Mouse (Mus musculus) forebrain, embryonic 13.5 days (tissue): ENCODE data around the gene Cpd. TPM values are rescaled to one million over a fixed set of nuclear protein-coding genes. Genes with fewer than 3 reads are reported as not detected.
A peak's percentile ranks its signal among the peaks of the same experiment; 100 is the strongest.

Source experiments
- ATAC-seq: fragments of 200-750 bp; cut with Nextera tagmentation; 2 replicates; pipeline ENCODE4 v1.8.0; 2017
- H3K27ac ChIP-seq: fragments of 300-500 bp; sonication (generic); 2 replicates; pipeline ENCODE4 v1.5.1; 2015; ENCODE audit warnings: inconsistent platforms, mild to moderate bottlenecking, moderate library complexity
- H3K27me3 ChIP-seq: fragments of 300-500 bp; sonication (generic); 2 replicates; pipeline ENCODE4 v1.6.1; 2015; ENCODE audit warnings: mild to moderate bottlenecking, inconsistent platforms
- H3K36me3 ChIP-seq: fragments of 300-500 bp; sonication (generic); 2 replicates; pipeline ENCODE4 v1.6.1; 2015; ENCODE audit warnings: mild to moderate bottlenecking, inconsistent platforms; ENCODE audit not compliant: poor library complexity, severe bottlenecking
- H3K4me1 ChIP-seq: fragments of 300-500 bp; sonication (generic); 2 replicates; pipeline ENCODE4 v1.6.1; 2015; ENCODE audit warnings: inconsistent platforms
- H3K4me2 ChIP-seq: fragments of 300-500 bp; sonication (generic); 2 replicates; pipeline ENCODE4 v1.6.1; 2015; ENCODE audit warnings: inconsistent platforms, mild to moderate bottlenecking, moderate library complexity
- H3K4me3 ChIP-seq: fragments of 300-500 bp; sonication (generic); 2 replicates; pipeline ENCODE4 v1.5.1; 2015; ENCODE audit warnings: mild to moderate bottlenecking, inconsistent platforms
- H3K9ac ChIP-seq: fragments of 300-500 bp; sonication (generic); 2 replicates; pipeline ENCODE4 v1.6.1; 2015; ENCODE audit warnings: mild to moderate bottlenecking, inconsistent platforms
- H3K9me3 ChIP-seq: fragments of 300-500 bp; sonication (generic); replicated peaks from 2 replicates; pipeline ENCODE4 v1.6.1; 2016; ENCODE audit warnings: inconsistent platforms
- WGBS: fragments of 180-500 bp; shearing (Covaris S2); methylation state at CpG from one replicate; pipeline ENCODE4 v1.1.7; 2015; 5-methylcytosine and 5-hydroxymethylcytosine counted together
- polyA plus RNA-seq: library from polyadenylated mRNA; unstranded; fragments of >200 nt; fragmentation: Nextera tagmentation; extraction: Ambion mirVana; gene quantifications from 2 replicates; pipeline ENCODE4 v1.2.1, GENCODE M21; 2015

Cpd gene
- polyA plus RNA-seq, 1 experiment from 2014 or later: 5.1 TPM

GRCm38 (mm10) chr11:76872556-76873234 is 25.9 kb upstream of the Cpd start:
- no peak overlapping the region for H3K9ac ChIP-seq
- ATAC-seq: no peak
- H3K4me2 ChIP-seq: no peak overlapping the region
- H3K4me3 ChIP-seq: no peak overlapping the region
- H3K27ac ChIP-seq: no peak overlapping the region
- no peaks in the 10 kb centered on the region for H3K27me3 ChIP-seq
- H3K4me1 ChIP-seq: no peaks in the 10 kb centered on the region; the same call in 1 of the 2 replicates
- 43% methylated on average over 11 of the region's 11 CpGs for WGBS
- no peaks in the 10 kb centered on the region for H3K36me3 ChIP-seq
- H3K9me3 ChIP-seq: no peaks in the 10 kb centered on the region

- Histone ChIP-seq H3K27me3 (no peaks in the 10 kb centered on the region), H3K4me1 (no peaks in the 10 kb centered on the region), H3K9ac (no peak overlapping the region), H3K4me2 (no peak overlapping the region), H3K4me3 (no peak overlapping the region), H3K27ac (no peak overlapping the region), H3K9me3 (no peaks in the 10 kb centered on the region), H3K36me3 (no peaks in the 10 kb centered on the region)
- 97% methylated on average over 3 of the region's 3 CpGs for WGBS
- ATAC-seq: no peak
Observed at GRCm38 (mm10) chr11:76861185-76861584, 14.4 kb upstream of the Cpd start.

GRCm38 (mm10) chr11:76859261-76859660 is 12.4 kb upstream of the Cpd start:
- no peaks in the 10 kb centered on the region for H3K36me3 ChIP-seq
- H3K9ac ChIP-seq: no peak overlapping the region
- H3K9me3 ChIP-seq: no peaks in the 10 kb centered on the region
- no peak for ATAC-seq
- no peaks in the 10 kb centered on the region for H3K27me3 ChIP-seq
- peaks cover 6% of the 10 kb centered on the region for H3K4me1 ChIP-seq
- no peak overlapping the region for H3K4me3 ChIP-seq
- H3K27ac ChIP-seq: no peak overlapping the region
- WGBS: 65% methylated on average over 5 of the region's 5 CpGs
- H3K4me2 ChIP-seq: no peak overlapping the region

- 81% methylated on average over 5 of the region's 5 CpGs for WGBS
- Histone ChIP-seq H3K4me2 (no peak overlapping the region), H3K27ac (no peak overlapping the region), H3K4me1 (peaks cover 8% of the 10 kb centered on the region), H3K4me3 (no peak overlapping the region), H3K9ac (no peak overlapping the region), H3K27me3 (no peaks in the 10 kb centered on the region), H3K36me3 (no peaks in the 10 kb centered on the region), H3K9me3 (no peaks in the 10 kb centered on the region)
- ATAC-seq: no peak
Observed at GRCm38 (mm10) chr11:76858781-76859180, 12.0 kb upstream of the Cpd start.

- Histone ChIP-seq H3K4me3 (no peak overlapping the region), H3K4me2 (no peak overlapping the region), H3K27me3 (no peaks in the 10 kb centered on the region), H3K36me3 (no peaks in the 10 kb centered on the region), H3K4me1 (peaks cover 8% of the 10 kb centered on the region), H3K9ac (no peak overlapping the region), H3K9me3 (no peaks in the 10 kb centered on the region), H3K27ac (no peak overlapping the region)
- ATAC-seq: no peak
- 89% methylated on average over 7 of the region's 7 CpGs for WGBS
Observed at GRCm38 (mm10) chr11:76857111-76857510, 10.3 kb upstream of the Cpd start.

GRCm38 (mm10) chr11:76856601-76857000 is 9.8 kb upstream of the Cpd start:
- H3K9ac ChIP-seq: no peak overlapping the region
- no peak overlapping the region for H3K4me2 ChIP-seq
- H3K4me3 ChIP-seq: no peak overlapping the region
- H3K27ac ChIP-seq: no peak overlapping the region
- H3K27me3 ChIP-seq: no peaks in the 10 kb centered on the region
- no peaks in the 10 kb centered on the region for H3K9me3 ChIP-seq
- WGBS: 92% methylated on average over 2 of the region's 2 CpGs
- H3K4me1 ChIP-seq: peaks cover 8% of the 10 kb centered on the region
- no peak for ATAC-seq
- no peaks in the 10 kb centered on the region for H3K36me3 ChIP-seq

- Histone ChIP-seq H3K27ac (no peak overlapping the region), H3K4me2 (peak overlapping the region; percentile 17; the same call in 1 of the 2 replicates), H3K9me3 (no peaks in the 10 kb centered on the region), H3K4me1 (peaks cover 8% of the 10 kb centered on the region), H3K4me3 (no peak overlapping the region), H3K36me3 (no peaks in the 10 kb centered on the region), H3K9ac (no peak overlapping the region), H3K27me3 (no peaks in the 10 kb centered on the region)
- ATAC-seq: no peak
- 31% methylated on average over 17 of the region's 17 CpGs for WGBS
Observed at GRCm38 (mm10) chr11:76854475-76855341, 7.9 kb upstream of the Cpd start.

- ATAC-seq: no peak
- Histone ChIP-seq H3K27me3 (no peaks in the 10 kb centered on the region; the same call in 1 of the 2 replicates), H3K4me1 (peaks cover 12% of the 10 kb centered on the region), H3K4me2 (no peak overlapping the region), H3K36me3 (no peaks in the 10 kb centered on the region), H3K9ac (no peak overlapping the region), H3K4me3 (no peak overlapping the region), H3K9me3 (no peaks in the 10 kb centered on the region), H3K27ac (no peak overlapping the region)
- 77% methylated on average over 3 of the region's 3 CpGs for WGBS
Observed at GRCm38 (mm10) chr11:76851512-76851911, 4.7 kb upstream of the Cpd start.

- Histone ChIP-seq H3K27me3 (no peaks in the 10 kb centered on the region; the same call in 1 of the 2 replicates), H3K27ac (no peak overlapping the region), H3K9ac (no peak overlapping the region), H3K9me3 (no peaks in the 10 kb centered on the region), H3K4me3 (no peak overlapping the region), H3K4me2 (no peak overlapping the region), H3K36me3 (no peaks in the 10 kb centered on the region), H3K4me1 (peaks cover 25% of the 10 kb centered on the region)
- 44% methylated on average over 2 of the region's 2 CpGs for WGBS
- ATAC-seq: no peak
Observed at GRCm38 (mm10) chr11:76849596-76849995, 2.8 kb upstream of the Cpd start.

- no peaks in the 10 kb centered on the region for H3K36me3 ChIP-seq
- no peak for ATAC-seq
- H3K4me1 ChIP-seq: peaks cover 32% of the 10 kb centered on the region
- H3K4me3 ChIP-seq: no peak overlapping the region
- no peaks in the 10 kb centered on the region; the same call in 1 of the 2 replicates for H3K27me3 ChIP-seq
- H3K4me2 ChIP-seq: no peak overlapping the region
- H3K9me3 ChIP-seq: no peaks in the 10 kb centered on the region
- no peak overlapping the region for H3K9ac ChIP-seq
- 90% methylated on average over 5 of the region's 5 CpGs for WGBS
- H3K27ac ChIP-seq: no peak overlapping the region
Observed at GRCm38 (mm10) chr11:76848081-76848480, 1.3 kb upstream of the Cpd start.

- H3K9ac ChIP-seq: peak overlapping the region; percentile 45; the same call in 1 of the 2 replicates
- 23% methylated on average over 8 of the region's 8 CpGs for WGBS
- H3K9me3 ChIP-seq: no peaks in the 10 kb centered on the region
- peak overlapping the region; percentile 88 for H3K4me3 ChIP-seq
- no peaks in the 10 kb centered on the region; the same call in 1 of the 2 replicates for H3K27me3 ChIP-seq
- no peaks in the 10 kb centered on the region for H3K36me3 ChIP-seq
- no peak overlapping the region for H3K27ac ChIP-seq
- H3K4me1 ChIP-seq: peaks cover 37% of the 10 kb centered on the region
- H3K4me2 ChIP-seq: peak overlapping the region; percentile 95
- no peak for ATAC-seq
Observed at GRCm38 (mm10) chr11:76847354-76847753, 536 bp upstream of the Cpd start.
